Mouse (Mus musculus) neural tube, embryonic 15.5 days (tissue): ENCODE data around the gene Ace. TPM values are rescaled to one million over a fixed set of nuclear protein-coding genes. Genes with fewer than 3 reads are reported as not detected.
A peak's percentile ranks its signal among the peaks of the same experiment; 100 is the strongest.
"Not testable (repeated sequence)": the region's sequence is repeated elsewhere in the genome, so short reads cannot be mapped to it uniquely, and the experiment has no call there.

Experiments
- ATAC-seq: fragments of 200-750 bp; cut with Nextera tagmentation; 2 replicates; pipeline ENCODE4 v1.8.0; 2017; ENCODE audit warnings: mild to moderate bottlenecking, moderate TSS enrichment, moderate library complexity; ENCODE audit not compliant: low FRiP score
- H3K27ac ChIP-seq: fragments of 300-500 bp; sonication (generic); replicated peaks from 2 replicates; pipeline ENCODE4 v1.5.1; 2015; ENCODE audit warnings: mild to moderate bottlenecking, inconsistent platforms
- H3K27me3 ChIP-seq: fragments of 300-500 bp; sonication (generic); replicated peaks from 2 replicates; pipeline ENCODE4 v1.6.1; 2015; ENCODE audit warnings: inconsistent platforms
- H3K36me3 ChIP-seq: fragments of 300-500 bp; sonication (generic); 2 replicates; pipeline ENCODE4 v1.6.1; 2015; ENCODE audit warnings: inconsistent platforms
- H3K4me1 ChIP-seq: fragments of 300-500 bp; sonication (generic); 2 replicates; pipeline ENCODE4 v1.6.1; 2015; ENCODE audit warnings: inconsistent platforms
- H3K4me2 ChIP-seq: fragments of 300-500 bp; sonication (generic); 2 replicates; pipeline ENCODE4 v1.6.1; 2015; ENCODE audit warnings: inconsistent platforms, mild to moderate bottlenecking, moderate library complexity
- H3K4me3 ChIP-seq: fragments of 300-500 bp; sonication (generic); replicated peaks from 2 replicates; pipeline ENCODE4 v1.5.1; 2015; ENCODE audit warnings: mild to moderate bottlenecking, inconsistent platforms
- H3K9ac ChIP-seq: fragments of 300-500 bp; sonication (generic); replicated peaks from 2 replicates; pipeline ENCODE4 v1.6.1; 2015; ENCODE audit warnings: mild to moderate bottlenecking, inconsistent platforms
- H3K9me3 ChIP-seq: fragments of 300-500 bp; sonication (generic); replicated peaks from 2 replicates; pipeline ENCODE4 v1.6.1; 2016; ENCODE audit warnings: inconsistent platforms
- WGBS: fragments of 180-500 bp; shearing (Covaris S2); methylation state at CpG from one replicate; pipeline ENCODE4 v1.1.7; 2015; ENCODE audit warnings: mixed read lengths; 5-methylcytosine and 5-hydroxymethylcytosine counted together
- polyA plus RNA-seq: library from polyadenylated mRNA; unstranded; fragments of >200 nt; fragmentation: Nextera tagmentation; extraction: Ambion mirVana; gene quantifications from 2 replicates; pipeline ENCODE4 v1.2.1, GENCODE M21; 2015

Ace gene
- polyA plus RNA-seq, 1 experiment from 2014 or later = 4.2 TPM

DNA sequence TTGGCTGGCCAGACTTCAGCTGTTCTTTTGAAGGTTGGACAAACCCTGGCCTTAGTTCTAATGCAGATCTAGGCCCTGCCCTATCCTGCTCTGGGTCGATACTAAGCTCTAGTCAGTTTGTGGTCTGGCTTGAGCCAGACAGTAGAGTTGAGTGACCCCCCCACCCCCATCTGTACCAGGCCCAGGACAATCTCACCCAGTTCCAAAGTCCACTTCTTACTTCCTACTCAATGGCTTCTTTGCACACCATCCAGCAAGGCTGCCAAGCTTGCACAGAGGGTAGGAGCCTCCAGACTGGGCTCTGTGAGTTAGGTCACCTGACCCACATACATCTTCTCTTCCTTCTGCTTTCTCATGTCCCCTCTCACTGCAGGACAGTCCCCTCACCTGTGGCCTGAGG, 36.8 kb downstream of the Ace start:
- Histone ChIP-seq H3K36me3 (no peaks in the 10 kb centered on the region), H3K4me2 (no peak overlapping the region), H3K9ac (no peak overlapping the region), H3K27me3 (peaks cover 13% of the 10 kb centered on the region; the same call in 1 of the 2 replicates), H3K27ac (no peak overlapping the region), H3K4me3 (no peak overlapping the region), H3K9me3 (no peaks in the 10 kb centered on the region), H3K4me1 (peaks cover 10% of the 10 kb centered on the region)
- no peak for ATAC-seq
- 84% methylated on average over 1 of the region's 1 CpGs for WGBS

GRCm38 (mm10) chr11:106005970-106006369, 38.2 kb downstream of the Ace start:
- no peak for ATAC-seq
- peaks cover 10% of the 10 kb centered on the region for H3K4me1 ChIP-seq
- H3K27ac ChIP-seq = no peak overlapping the region
- no peak overlapping the region for H3K4me3 ChIP-seq
- H3K4me2 ChIP-seq = no peak overlapping the region
- WGBS = 21% methylated on average over 5 of the region's 5 CpGs
- no peak overlapping the region for H3K9ac ChIP-seq
- no peaks in the 10 kb centered on the region for H3K9me3 ChIP-seq
- H3K36me3 ChIP-seq = no peaks in the 10 kb centered on the region
- peaks cover 24% of the 10 kb centered on the region; the same call in 1 of the 2 replicates for H3K27me3 ChIP-seq

DNA sequence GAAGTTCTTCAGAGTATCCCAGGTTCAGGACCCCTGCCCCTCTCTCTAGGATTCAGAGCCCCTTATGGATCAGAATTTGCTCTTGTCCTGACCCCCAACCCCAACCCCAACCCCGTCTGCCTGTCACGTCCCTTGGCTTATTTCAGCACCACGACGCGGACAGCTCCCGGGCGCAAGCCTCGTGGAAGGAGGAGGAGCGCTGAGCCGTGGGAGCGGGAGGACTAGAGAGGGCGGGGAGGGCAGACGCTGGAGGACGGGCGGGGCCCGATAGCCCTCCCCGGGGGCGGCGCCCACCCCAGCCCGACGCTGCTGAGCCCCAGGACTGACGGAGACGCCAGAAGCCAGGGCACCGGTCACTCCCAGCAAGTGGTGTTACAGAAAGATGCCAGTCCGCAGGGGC, 40.1 kb downstream of the Ace start, which contains the start of gene Kcnh6:
TSS of gene Kcnh6 (plus strand) at position 304 of the 400 bp plus-strand sequence.
- WGBS = under 1% methylated on average over 25 of the region's 25 CpGs
- H3K4me1 ChIP-seq = peaks cover 12% of the 10 kb centered on the region
- peak within 1 kb of the TSS; percentile 14; the same call in 1 of the 2 replicates for H3K4me3 ChIP-seq
- H3K36me3 ChIP-seq = no peaks in the 10 kb centered on the region
- H3K27ac ChIP-seq = no peak within 1 kb of the TSS
- H3K9me3 ChIP-seq = no peaks in the 10 kb centered on the region
- H3K27me3 ChIP-seq = peaks cover 25% of the 10 kb centered on the region; the same call in 1 of the 2 replicates
- no peak for ATAC-seq
- H3K9ac ChIP-seq = no peak within 1 kb of the TSS
- peak within 1 kb of the TSS; percentile 58 for H3K4me2 ChIP-seq

- H3K4me1 ChIP-seq = peaks cover 15% of the 10 kb centered on the region
- no peaks in the 10 kb centered on the region for H3K36me3 ChIP-seq
- H3K9me3 ChIP-seq = no peaks in the 10 kb centered on the region
- no peak overlapping the region for H3K4me3 ChIP-seq
- ATAC-seq = no peak
- H3K27me3 ChIP-seq = peaks cover 25% of the 10 kb centered on the region
- no peak overlapping the region for H3K9ac ChIP-seq
- no peak overlapping the region for H3K4me2 ChIP-seq
- H3K27ac ChIP-seq = no peak overlapping the region
- WGBS = 47% methylated on average over 7 of the region's 7 CpGs
Observed at GRCm38 (mm10) chr11:106012711-106013110, 45.0 kb downstream of the Ace start.

DNA sequence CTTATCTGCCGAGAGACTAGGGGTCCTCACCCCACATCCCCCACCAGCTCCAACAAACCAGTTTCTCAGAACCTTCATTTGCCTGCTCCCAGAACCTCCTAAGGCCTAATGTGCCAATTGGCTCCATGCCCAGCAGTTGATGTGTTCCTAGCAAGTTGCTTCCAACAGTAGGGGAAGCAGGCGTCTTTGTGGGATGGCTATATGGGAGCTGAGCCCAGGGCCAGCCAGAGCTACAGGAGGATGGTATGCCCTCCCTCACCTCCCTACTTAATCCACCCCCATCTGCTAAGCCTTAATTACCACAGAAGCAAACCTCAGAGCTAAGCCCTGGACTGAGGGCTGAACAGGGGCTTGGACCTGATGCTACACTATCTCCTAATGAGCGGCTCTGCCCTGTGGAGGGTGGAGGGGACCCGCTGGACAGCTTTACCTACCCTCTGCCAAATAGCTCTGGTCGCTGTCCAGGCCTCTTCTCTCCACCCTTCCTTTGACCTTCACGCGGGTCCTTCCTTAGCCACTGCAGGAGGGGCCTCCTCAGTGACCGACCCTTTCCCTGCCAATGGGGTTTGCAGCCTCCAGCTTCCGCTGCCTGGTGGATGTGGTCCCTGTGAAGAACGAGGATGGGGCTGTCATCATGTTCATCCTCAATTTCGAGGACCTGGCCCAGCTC, 45.9 kb downstream of the Ace start:
- H3K27ac ChIP-seq = no peak overlapping the region

DNA sequence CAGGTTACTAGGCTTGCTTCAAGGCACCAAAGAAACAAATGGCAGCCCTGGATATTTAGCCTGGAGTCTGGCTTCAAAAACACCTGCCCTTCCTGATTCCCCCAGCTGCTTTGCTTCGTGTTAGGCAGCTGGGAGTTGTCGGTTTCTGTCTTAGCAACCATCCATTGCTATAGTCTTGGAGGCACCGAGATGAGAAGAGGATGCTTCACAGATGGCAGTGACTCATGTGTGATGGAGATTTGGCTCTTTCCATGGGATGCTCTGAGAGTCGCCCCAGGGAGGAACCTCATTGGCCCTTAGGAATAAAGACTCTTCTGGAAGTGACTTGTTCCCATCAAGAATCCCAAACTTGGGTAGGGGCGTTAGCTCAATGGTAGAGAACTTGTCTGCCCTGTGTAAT, 48.7 kb downstream of the Ace start:
- H3K27me3 ChIP-seq = no peaks in the 10 kb centered on the region; the same call in 1 of the 2 replicates
- ATAC-seq = no peak
- no peak overlapping the region for H3K4me3 ChIP-seq
- no peak overlapping the region for H3K9ac ChIP-seq
- H3K4me1 ChIP-seq = peaks cover 31% of the 10 kb centered on the region
- H3K4me2 ChIP-seq = no peak overlapping the region
- 88% methylated on average over 5 of the region's 5 CpGs for WGBS
- no peaks in the 10 kb centered on the region for H3K36me3 ChIP-seq
- no peaks in the 10 kb centered on the region for H3K9me3 ChIP-seq
- H3K27ac ChIP-seq = no peak overlapping the region

More for the DNA sequence above, 45.9 kb downstream of the Ace start:
- Histone ChIP-seq H3K9me3 (no peaks in the 10 kb centered on the region), H3K27me3 (peaks cover 18% of the 10 kb centered on the region), H3K4me3 (no peak overlapping the region), H3K4me2 (no peak overlapping the region), H3K4me1 (peaks cover 11% of the 10 kb centered on the region), H3K36me3 (no peaks in the 10 kb centered on the region), H3K9ac (no peak overlapping the region)
- ATAC-seq = 0 out of 2 replicates have a peak, but pooled peaks have one; percentile 30
- WGBS = 65% methylated on average over 11 of the region's 11 CpGs

- H3K4me3 ChIP-seq = peak overlapping the region; percentile 53
- peak overlapping the region; percentile 77 for H3K4me2 ChIP-seq
- H3K9ac ChIP-seq = peak overlapping the region; percentile 71
- no peaks in the 10 kb centered on the region for H3K36me3 ChIP-seq
- peaks cover 3% of the 10 kb centered on the region; the same call in 1 of the 2 replicates for H3K27me3 ChIP-seq
- no peaks in the 10 kb centered on the region for H3K9me3 ChIP-seq
- under 1% methylated on average over 50 of the region's 50 CpGs for WGBS
- peak; percentile 83 for ATAC-seq
- peaks cover 23% of the 10 kb centered on the region for H3K4me1 ChIP-seq
- H3K27ac ChIP-seq = peak overlapping the region; percentile 78
Observed at GRCm38 (mm10) chr11:106020051-106020763, 52.5 kb downstream of the Ace start.

GRCm38 (mm10) chr11:106025774-106026173, 58.0 kb downstream of the Ace start:
- peaks cover 9% of the 10 kb centered on the region for H3K4me1 ChIP-seq
- no peak overlapping the region for H3K4me2 ChIP-seq
- WGBS = 86% methylated on average over 3 of the region's 3 CpGs
- no peaks in the 10 kb centered on the region for H3K9me3 ChIP-seq
- H3K27me3 ChIP-seq = 0 out of 2 replicates have a peak, but pooled peaks cover 3% of the 10 kb centered on the region
- no peaks in the 10 kb centered on the region for H3K36me3 ChIP-seq
- no peak overlapping the region for H3K27ac ChIP-seq
- no peak for ATAC-seq
- H3K9ac ChIP-seq = no peak overlapping the region
- H3K4me3 ChIP-seq = no peak overlapping the region

DNA sequence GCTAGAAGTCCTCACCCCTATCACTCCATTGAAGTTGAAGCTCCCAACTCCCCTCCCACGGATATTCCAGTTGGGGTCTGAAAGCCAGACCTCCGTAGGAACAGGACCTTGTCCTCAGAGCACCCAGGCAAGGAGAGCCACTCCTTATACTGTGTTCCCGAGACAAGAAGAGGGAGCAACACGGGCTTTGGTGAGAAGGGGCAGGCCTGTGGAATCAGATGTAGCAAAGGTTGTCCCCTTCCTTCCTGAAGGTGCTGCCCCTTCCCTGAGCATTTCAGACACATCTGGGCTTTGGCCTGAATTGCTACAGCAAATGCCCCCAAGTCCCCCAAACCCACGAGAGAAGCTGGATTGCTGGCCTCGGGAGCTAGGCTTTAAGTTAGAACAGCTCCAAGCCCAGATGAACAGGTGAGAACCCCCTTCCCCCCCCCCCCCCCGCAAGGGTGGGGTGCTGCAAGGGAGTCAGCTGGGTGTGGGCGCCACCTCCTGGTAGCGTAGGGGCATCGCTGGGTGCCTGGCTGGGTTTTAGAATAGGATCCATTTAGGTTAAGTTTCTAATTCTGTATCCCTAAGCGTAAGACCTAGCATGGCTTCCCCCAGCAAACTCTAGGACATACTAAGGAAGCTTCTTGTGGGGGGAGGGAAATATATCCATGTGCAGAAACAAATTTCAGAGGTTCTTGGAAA, 58.9 kb downstream of the Ace start:
- Histone ChIP-seq H3K9ac (no peak overlapping the region), H3K4me2 (no peak overlapping the region), H3K4me3 (no peak overlapping the region), H3K9me3 (no peaks in the 10 kb centered on the region), H3K4me1 (peaks cover under 1% of the 10 kb centered on the region; the same call in 1 of the 2 replicates), H3K36me3 (no peaks in the 10 kb centered on the region), H3K27me3 (0 out of 2 replicates have a peak, but pooled peaks cover 3% of the 10 kb centered on the region), H3K27ac (no peak overlapping the region)
- 39% methylated on average over 11 of the region's 11 CpGs for WGBS
- ATAC-seq = no peak

DNA sequence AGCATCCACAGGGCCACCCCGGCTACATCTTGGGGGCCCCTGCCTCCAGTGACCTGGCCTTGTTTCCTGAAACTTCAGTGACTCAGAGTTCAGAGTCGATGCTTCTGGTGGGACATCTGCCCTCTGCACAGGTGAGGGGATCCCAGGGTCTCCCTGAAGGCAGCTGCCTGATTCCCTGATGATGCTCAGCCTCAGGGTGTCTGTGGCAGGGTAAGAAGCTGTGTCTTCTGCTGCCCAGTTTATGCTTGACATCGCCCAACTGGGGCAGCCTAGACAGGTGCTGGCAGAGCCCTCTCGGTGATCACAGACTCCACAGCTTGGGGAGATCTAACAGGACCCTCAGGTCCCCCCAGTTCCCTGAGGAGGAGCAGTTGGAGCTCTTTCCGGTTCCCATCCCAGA, 59.9 kb downstream of the Ace start:
- H3K9me3 ChIP-seq = no peaks in the 10 kb centered on the region
- ATAC-seq = 0 out of 2 replicates have a peak, but pooled peaks have one; percentile 14
- 93% methylated on average over 5 of the region's 5 CpGs for WGBS

DNA sequence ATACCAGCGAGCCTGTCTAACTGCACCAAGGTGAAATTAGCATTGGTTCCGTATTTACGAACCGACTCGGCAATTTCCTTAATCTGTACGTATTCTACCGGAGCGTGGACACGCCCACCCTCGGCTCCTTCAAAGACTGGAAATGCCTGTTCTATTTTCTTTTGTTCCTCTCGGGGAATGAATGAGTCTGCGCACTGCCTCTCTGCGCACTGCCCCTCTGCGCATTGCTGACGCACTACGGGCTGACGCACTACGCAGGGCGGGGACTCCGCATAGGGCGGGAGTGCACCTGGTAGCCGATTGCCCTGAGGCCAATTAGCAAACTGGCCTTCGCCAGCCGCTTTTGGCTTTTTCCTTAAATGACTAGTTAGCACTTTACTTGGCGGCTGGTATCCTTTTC, 64.3 kb downstream of the Ace start:
- not testable (repeated sequence) for H3K36me3 ChIP-seq, H3K9ac ChIP-seq, H3K27me3 ChIP-seq, H3K9me3 ChIP-seq, ATAC-seq
- Histone ChIP-seq H3K4me3 (peak overlapping the region; percentile 36), H3K27ac (peak overlapping the region; percentile 79), H3K4me1 (peaks cover 12% of the 10 kb centered on the region), H3K4me2 (peak overlapping the region; percentile 34)
- WGBS = 75% methylated on average over 3 of the region's 25 CpGs

More for the DNA sequence above, 59.9 kb downstream of the Ace start:
- Histone ChIP-seq H3K4me3 (no peak overlapping the region), H3K27ac (no peak overlapping the region), H3K36me3 (no peaks in the 10 kb centered on the region), H3K4me1 (no peaks in the 10 kb centered on the region; the same call in 1 of the 2 replicates), H3K27me3 (no peaks in the 10 kb centered on the region), H3K9ac (no peak overlapping the region), H3K4me2 (no peak overlapping the region)
